Mouse (Mus musculus) hematopoietic multipotent progenitor cell, adult 10-12 weeks (in vitro differentiated cells): ENCODE results near the gene Nphp4. TPM values are rescaled to one million over a fixed set of nuclear protein-coding genes. Genes with fewer than 3 reads are reported as not detected.

Experiments
- polyA plus RNA-seq: library from polyadenylated mRNA; stranded (reverse); fragments of >175 nt; gene quantifications from 2 replicates; pipeline ENCODE4 v1.2.3, GENCODE M21; 2012; ENCODE audit warnings: low replicate concordance

The Nphp4 gene
- 1.9 and 2.1 TPM in 2 replicates for polyA plus RNA-seq

DNA sequence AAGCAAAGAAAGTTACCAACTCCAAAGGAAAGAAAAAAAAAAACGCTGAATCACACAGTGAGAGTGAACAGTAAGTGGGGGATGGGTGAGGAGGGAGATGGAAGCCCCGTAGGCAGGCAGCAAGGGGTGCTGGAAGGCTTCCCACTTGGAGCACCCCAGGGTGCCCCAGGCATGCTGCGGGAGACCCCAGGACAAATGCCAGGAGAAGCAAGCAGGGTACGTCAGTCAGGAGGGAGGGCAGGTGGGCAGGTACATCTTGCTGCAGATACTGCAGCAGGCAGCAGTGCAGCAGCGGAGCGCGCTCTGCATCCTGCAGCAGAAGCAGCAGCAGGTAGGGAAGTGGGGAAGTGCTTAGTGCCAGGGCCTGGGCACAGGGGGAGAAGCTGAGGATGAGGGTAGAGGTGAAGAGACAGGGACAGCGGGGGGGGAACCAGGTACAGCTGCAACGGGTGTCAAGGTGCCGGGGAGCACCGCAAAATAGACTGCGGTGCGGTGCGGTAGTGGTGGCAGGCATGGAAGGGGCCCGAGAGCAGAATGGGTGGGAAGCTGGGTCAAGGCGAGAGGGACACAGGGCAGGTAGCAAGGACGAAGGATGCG, at the start of gene Nphp4:
Nphp4 (plus strand) TSS at position 280 of the 597 bp plus-strand sequence.

DNA sequence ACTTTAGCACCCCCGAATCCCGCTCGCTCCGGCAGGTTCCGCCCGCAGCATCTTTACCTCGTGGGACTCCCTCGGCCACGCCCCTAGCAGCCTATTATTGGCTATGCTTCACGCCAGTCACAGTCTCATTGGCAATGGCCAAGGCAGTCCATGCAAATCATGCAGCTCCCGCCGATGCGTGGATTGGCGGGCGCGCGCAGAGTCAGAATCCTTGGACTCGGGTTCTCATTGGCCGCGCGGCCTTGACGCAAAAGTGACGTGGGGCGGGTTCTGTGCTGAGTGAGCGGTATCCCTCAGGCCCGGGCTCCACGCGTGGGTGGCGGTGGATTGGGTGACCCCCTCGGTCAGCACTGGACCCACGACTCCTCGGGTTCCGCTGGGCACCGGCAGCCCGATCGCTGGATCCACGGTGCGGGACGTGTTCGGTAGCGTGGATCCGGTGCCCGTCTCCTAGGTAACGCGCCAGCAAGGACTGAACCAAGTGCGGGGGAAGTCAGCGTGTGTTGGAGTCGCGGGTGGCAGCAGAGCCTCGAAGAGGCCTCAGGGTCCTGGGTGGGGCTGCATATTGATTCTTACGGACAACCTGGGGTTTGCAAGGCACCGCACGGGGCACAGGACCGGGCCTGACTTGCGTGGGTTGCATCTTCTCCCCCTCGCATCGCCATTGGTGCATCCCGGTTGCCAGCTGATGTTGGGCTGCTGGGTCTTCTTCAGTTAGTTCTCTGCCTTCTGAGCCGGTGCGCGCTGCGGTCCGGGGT, 1.1 kb downstream of the Nphp4 start, which contains the start of gene Kcnab2:
Kcnab2 (minus strand) TSS at position 406 of the 758 bp plus-strand sequence.

Other genes with a start within 250 kb of the Nphp4 start
- gene Gpr153, start 202.5 kb upstream of the Nphp4 start, polyA plus RNA-seq, result 0.18 and 0.36 TPM in 2 replicates
- 0.15 and 0.66 TPM in 2 replicates for gene Hes3, start 185.0 kb upstream of the Nphp4 start, polyA plus RNA-seq
- gene Icmt, start 179.5 kb upstream of the Nphp4 start, polyA plus RNA-seq, result 20.9 and 25.6 TPM in 2 replicates
- 0.07 TPM in 1 of 2 replicates, not detected in the other for gene Rnf207, start 157.7 kb upstream of the Nphp4 start, polyA plus RNA-seq
- 30.9 and 117 TPM in 2 replicates for gene Rpl22, start 151.0 kb upstream of the Nphp4 start, polyA plus RNA-seq
- gene Chd5, start 138.1 kb upstream of the Nphp4 start, polyA plus RNA-seq, result 0.03 and 0.20 TPM in 2 replicates
- gene Kcnab2, start 1.2 kb downstream of the Nphp4 start, polyA plus RNA-seq, result 96.8 and 117 TPM in 2 replicates